Mouse (Mus musculus) bone marrow macrophage, adult 2 months (primary cell): ENCODE measurements around the gene Cul5.

Experiments used
- CTCF ChIP-seq: IDR thresholded peaks from 2 replicates; pipeline ENCODE4 v1.5.1; 2012; ENCODE audit warnings: low read depth, mild to moderate bottlenecking, low read length, moderate library complexity
- POLR2A ChIP-seq: IDR thresholded peaks from 2 replicates; pipeline ENCODE4 v1.6.1; 2012; ENCODE audit warnings: mild to moderate bottlenecking, low read depth, low read length, borderline replicate concordance

GRCm38 (mm10) chr9:53666665-53667019, 3.2 kb downstream of the Cul5 start:
- no peak for TF ChIP-seq CTCF
- peak; percentile 37 for TF ChIP-seq POLR2A
